Mouse (Mus musculus): Measurements from ENCODE around the gene Tepsin. TPM values are rescaled to one million over a fixed set of nuclear protein-coding genes. Genes with fewer than 3 reads are reported as not detected.
A peak's percentile ranks its signal among the peaks of the same experiment; 100 is the strongest.

Tepsin gene
- polyA plus RNA-seq, 1 experiment from 2014 or later, result 14.2 TPM

DNA sequence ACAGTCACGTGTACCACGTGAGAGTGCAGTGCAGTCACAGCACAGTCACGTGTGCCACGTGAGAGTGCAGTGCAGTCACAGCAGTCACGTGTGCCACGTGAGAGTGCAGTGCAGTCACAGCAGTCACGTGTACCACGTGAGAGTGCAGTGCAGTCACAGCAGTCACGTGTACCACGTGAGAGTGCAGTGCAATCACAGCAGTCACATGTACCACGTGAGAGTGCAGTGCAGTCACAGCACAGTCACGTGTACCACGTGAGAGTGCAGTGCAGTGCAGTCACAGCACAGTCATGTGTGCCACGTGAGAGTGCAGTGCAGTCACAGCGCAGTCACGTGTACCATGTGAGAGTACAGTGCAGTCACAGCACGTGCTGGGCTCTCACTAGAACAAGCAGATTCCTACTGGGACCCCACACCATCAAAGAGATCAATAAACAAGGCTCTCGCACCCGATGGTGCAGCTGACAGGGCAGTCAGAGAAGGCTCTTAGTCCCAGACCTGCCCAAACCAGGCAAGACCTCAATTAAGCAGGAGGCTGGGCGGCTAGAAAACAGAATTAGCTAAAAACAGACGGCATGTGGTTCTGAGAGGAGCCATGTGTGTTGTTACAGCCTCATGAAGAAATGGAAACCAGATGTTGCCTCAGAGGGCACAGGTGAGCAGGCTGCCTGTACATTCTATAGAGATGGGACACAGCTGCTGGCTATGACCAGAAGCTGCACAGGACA, 16.1 kb upstream of the Tepsin start:
- no peak overlapping the region for H3K4me3 ChIP-seq (ENCODE audit: low read depth, low read length)
- DNase-seq (ENCODE audit: low spot score, missing footprints) (peak; percentile 47), ATAC-seq (ENCODE audit: low FRiP score) (no peak)
- no peaks in the 10 kb centered on the region for H3K4me1 ChIP-seq (ENCODE audit: control insufficient read depth, insufficient read depth, low read length)
- peaks cover 2% of the 10 kb centered on the region; the same call in 1 of the 2 replicates for H3K36me3 ChIP-seq (ENCODE audit: control insufficient read depth, insufficient read depth, low read length)
- H3K27me3 ChIP-seq (ENCODE audit: control insufficient read depth, insufficient read depth, low read length), result no peaks in the 10 kb centered on the region
- no peaks in the 10 kb centered on the region for H3K9me3 ChIP-seq (ENCODE audit: control insufficient read depth, low read length)
- WGBS, result 91% methylated on average over 21 of the region's 21 CpGs
- H3K27ac ChIP-seq (ENCODE audit: low read depth, low read length), result no peak overlapping the region
- no peak overlapping the region for H3K4me2 ChIP-seq
- no peak overlapping the region for H3K9ac ChIP-seq (ENCODE audit: low read length)

DNA sequence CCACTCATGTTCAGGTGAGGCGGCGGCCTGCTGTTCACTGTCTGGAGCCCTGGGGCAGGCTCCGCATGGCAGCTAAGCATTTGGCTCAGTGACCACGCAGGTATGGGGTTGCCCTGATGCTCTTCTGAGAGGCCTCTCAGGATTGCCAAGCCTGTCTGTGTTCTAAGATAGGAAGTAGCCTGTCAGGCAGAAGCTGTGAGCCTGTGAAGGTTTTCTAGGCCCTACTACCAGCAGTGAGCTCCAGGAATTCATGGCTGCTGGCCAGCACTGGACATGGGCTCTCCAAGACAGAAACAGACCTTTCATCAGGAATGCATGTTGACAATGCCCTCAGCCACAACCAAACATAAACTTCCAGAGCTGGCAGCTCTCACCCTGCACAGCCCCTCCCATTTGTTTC, 13.6 kb upstream of the Tepsin start:
- 95% methylated on average over 4 of the region's 4 CpGs for WGBS
- Histone ChIP-seq H3K4me2 (no peak overlapping the region), H3K9ac (ENCODE audit: low read length) (no peak overlapping the region), H3K4me1 (ENCODE audit: control insufficient read depth, insufficient read depth, low read length) (no peaks in the 10 kb centered on the region), H3K27me3 (ENCODE audit: control insufficient read depth, insufficient read depth, low read length) (no peaks in the 10 kb centered on the region), H3K4me3 (ENCODE audit: low read depth, low read length) (no peak overlapping the region), H3K36me3 (ENCODE audit: control insufficient read depth, insufficient read depth, low read length) (peaks cover 2% of the 10 kb centered on the region; the same call in 1 of the 2 replicates), H3K27ac (ENCODE audit: low read depth, low read length) (no peak overlapping the region), H3K9me3 (ENCODE audit: control insufficient read depth, low read length) (no peaks in the 10 kb centered on the region)
- DNase-seq (ENCODE audit: low spot score, missing footprints) (peak; percentile 53), ATAC-seq (ENCODE audit: low FRiP score) (no peak)

DNA sequence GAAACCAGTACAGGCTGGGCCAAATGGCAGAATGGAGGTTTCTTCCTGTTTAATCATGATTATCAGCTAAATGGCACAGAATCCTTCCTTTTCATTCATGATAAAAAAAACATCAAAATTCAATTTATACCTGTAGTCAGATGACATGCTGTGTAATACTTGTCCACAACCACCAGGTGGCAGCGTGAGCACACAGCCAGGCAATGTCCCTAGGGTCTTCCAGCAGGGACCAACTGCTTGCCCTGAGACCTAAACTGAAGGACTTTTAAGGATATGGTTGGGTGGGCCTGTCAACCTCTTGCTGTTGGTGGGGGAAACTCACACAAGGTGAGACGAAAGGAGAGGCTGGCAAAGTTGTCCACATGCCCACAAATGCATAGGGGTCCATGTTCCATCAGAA, 12.5 kb upstream of the Tepsin start:
- no peak overlapping the region for H3K9ac ChIP-seq (ENCODE audit: low read length)
- no peak overlapping the region for H3K27ac ChIP-seq (ENCODE audit: low read depth, low read length)
- no peaks in the 10 kb centered on the region for H3K4me1 ChIP-seq (ENCODE audit: control insufficient read depth, insufficient read depth, low read length)
- no peak overlapping the region for H3K4me3 ChIP-seq (ENCODE audit: low read depth, low read length)
- H3K4me2 ChIP-seq, result no peak overlapping the region
- 2% methylated on average over 2 of the region's 2 CpGs for WGBS
- ATAC-seq (ENCODE audit: low FRiP score), result no peak
- no peaks in the 10 kb centered on the region for H3K27me3 ChIP-seq (ENCODE audit: control insufficient read depth, insufficient read depth, low read length)
- peaks cover 2% of the 10 kb centered on the region; the same call in 1 of the 2 replicates for H3K36me3 ChIP-seq (ENCODE audit: control insufficient read depth, insufficient read depth, low read length)
- no peaks in the 10 kb centered on the region for H3K9me3 ChIP-seq (ENCODE audit: control insufficient read depth, low read length)
- DNase-seq (ENCODE audit: low spot score, missing footprints), result peak; percentile 94

GRCm38 (mm10) chr11:120110554-120110953, 12.0 kb upstream of the Tepsin start:
- Histone ChIP-seq H3K36me3 (ENCODE audit: control insufficient read depth, insufficient read depth, low read length) (peaks cover 2% of the 10 kb centered on the region; the same call in 1 of the 2 replicates), H3K9ac (ENCODE audit: low read length) (no peak overlapping the region), H3K9me3 (ENCODE audit: control insufficient read depth, low read length) (no peaks in the 10 kb centered on the region), H3K27me3 (ENCODE audit: control insufficient read depth, insufficient read depth, low read length) (no peaks in the 10 kb centered on the region), H3K27ac (ENCODE audit: low read depth, low read length) (no peak overlapping the region), H3K4me1 (ENCODE audit: control insufficient read depth, insufficient read depth, low read length) (no peaks in the 10 kb centered on the region), H3K4me2 (no peak overlapping the region), H3K4me3 (ENCODE audit: low read depth, low read length) (no peak overlapping the region)
- ATAC-seq (ENCODE audit: low FRiP score) (no peak), DNase-seq (ENCODE audit: low spot score, missing footprints) (no peak)
- 58% methylated on average over 7 of the region's 7 CpGs for WGBS

GRCm38 (mm10) chr11:120109558-120110210, 11.2 kb upstream of the Tepsin start:
- H3K9ac ChIP-seq (ENCODE audit: low read length), result no peak overlapping the region
- no peaks in the 10 kb centered on the region for H3K4me1 ChIP-seq (ENCODE audit: control insufficient read depth, insufficient read depth, low read length)
- H3K4me3 ChIP-seq (ENCODE audit: low read depth, low read length), result no peak overlapping the region
- no peaks in the 10 kb centered on the region for H3K9me3 ChIP-seq (ENCODE audit: control insufficient read depth, low read length)
- no peaks in the 10 kb centered on the region for H3K27me3 ChIP-seq (ENCODE audit: control insufficient read depth, insufficient read depth, low read length)
- DNase-seq (ENCODE audit: low spot score, missing footprints) (peak; percentile 75), ATAC-seq (ENCODE audit: low FRiP score) (no peak)
- H3K4me2 ChIP-seq, result no peak overlapping the region
- 71% methylated on average over 14 of the region's 14 CpGs for WGBS
- no peak overlapping the region for H3K27ac ChIP-seq (ENCODE audit: low read depth, low read length)
- no peaks in the 10 kb centered on the region; the same call in 1 of the 2 replicates for H3K36me3 ChIP-seq (ENCODE audit: control insufficient read depth, insufficient read depth, low read length)

GRCm38 (mm10) chr11:120107796-120108195, 9.3 kb upstream of the Tepsin start:
- H3K27ac ChIP-seq (ENCODE audit: low read depth, low read length), result no peak overlapping the region
- ATAC-seq (ENCODE audit: low FRiP score), result no peak
- H3K9ac ChIP-seq (ENCODE audit: low read length), result no peak overlapping the region
- no peaks in the 10 kb centered on the region for H3K9me3 ChIP-seq (ENCODE audit: control insufficient read depth, low read length)
- no peaks in the 10 kb centered on the region for H3K4me1 ChIP-seq (ENCODE audit: control insufficient read depth, insufficient read depth, low read length)
- 85% methylated on average over 9 of the region's 9 CpGs for WGBS
- H3K4me2 ChIP-seq, result no peak overlapping the region
- H3K36me3 ChIP-seq (ENCODE audit: control insufficient read depth, insufficient read depth, low read length), result peaks cover 2% of the 10 kb centered on the region; the same call in 1 of the 2 replicates
- peak; percentile 33 for DNase-seq (ENCODE audit: low spot score, missing footprints)
- H3K27me3 ChIP-seq (ENCODE audit: control insufficient read depth, insufficient read depth, low read length), result no peaks in the 10 kb centered on the region
- H3K4me3 ChIP-seq (ENCODE audit: low read depth, low read length), result no peak overlapping the region

DNA sequence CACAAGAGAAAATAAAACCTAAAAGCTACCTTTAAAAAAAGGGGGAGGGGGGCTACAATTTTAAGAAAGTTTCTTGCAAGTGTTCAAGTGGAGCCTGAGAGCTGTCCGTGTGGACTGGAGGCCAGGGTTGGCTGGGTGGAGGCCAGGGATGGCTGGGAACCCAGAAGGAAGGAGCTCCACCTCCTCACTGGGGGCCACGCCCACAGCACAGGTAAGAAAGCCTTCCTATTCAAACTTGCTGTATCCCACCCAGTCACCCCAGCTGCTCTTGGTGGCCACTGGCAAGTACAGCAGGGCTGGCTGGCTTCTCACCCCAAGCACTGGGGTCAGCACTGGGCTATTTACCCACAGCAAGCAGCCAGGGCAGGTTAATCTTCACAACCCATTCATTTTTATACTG, 8.5 kb upstream of the Tepsin start:
- Histone ChIP-seq H3K36me3 (ENCODE audit: control insufficient read depth, insufficient read depth, low read length) (peaks cover 2% of the 10 kb centered on the region; the same call in 1 of the 2 replicates), H3K9ac (ENCODE audit: low read length) (no peak overlapping the region)
- 88% methylated on average over 2 of the region's 2 CpGs for WGBS

GRCm38 (mm10) chr11:120103431-120103997, 5.0 kb upstream of the Tepsin start:
- DNase-seq (ENCODE audit: low spot score, missing footprints) (no peak), ATAC-seq (ENCODE audit: low FRiP score) (no peak)
- no peak overlapping the region for H3K4me3 ChIP-seq (ENCODE audit: low read depth, low read length)
- H3K9me3 ChIP-seq (ENCODE audit: control insufficient read depth, low read length), result no peaks in the 10 kb centered on the region
- no peak overlapping the region for H3K27ac ChIP-seq (ENCODE audit: low read depth, low read length)
- peaks cover 9% of the 10 kb centered on the region for H3K4me1 ChIP-seq (ENCODE audit: control insufficient read depth, insufficient read depth, low read length)
- 98% methylated on average over 3 of the region's 3 CpGs for WGBS
- no peaks in the 10 kb centered on the region for H3K27me3 ChIP-seq (ENCODE audit: control insufficient read depth, insufficient read depth, low read length)
- H3K4me2 ChIP-seq, result no peak overlapping the region
- no peak overlapping the region for H3K9ac ChIP-seq (ENCODE audit: low read length)
- peaks cover 2% of the 10 kb centered on the region; the same call in 1 of the 2 replicates for H3K36me3 ChIP-seq (ENCODE audit: control insufficient read depth, insufficient read depth, low read length)

More for the DNA sequence above, 8.5 kb upstream of the Tepsin start:
- Histone ChIP-seq H3K27me3 (ENCODE audit: control insufficient read depth, insufficient read depth, low read length) (no peaks in the 10 kb centered on the region), H3K9me3 (ENCODE audit: control insufficient read depth, low read length) (no peaks in the 10 kb centered on the region), H3K4me3 (ENCODE audit: low read depth, low read length) (no peak overlapping the region), H3K27ac (ENCODE audit: low read depth, low read length) (no peak overlapping the region), H3K4me2 (no peak overlapping the region), H3K4me1 (ENCODE audit: control insufficient read depth, insufficient read depth, low read length) (no peaks in the 10 kb centered on the region)
- DNase-seq (ENCODE audit: low spot score, missing footprints), result peak; percentile 28
- no peak for ATAC-seq (ENCODE audit: low FRiP score)

DNA sequence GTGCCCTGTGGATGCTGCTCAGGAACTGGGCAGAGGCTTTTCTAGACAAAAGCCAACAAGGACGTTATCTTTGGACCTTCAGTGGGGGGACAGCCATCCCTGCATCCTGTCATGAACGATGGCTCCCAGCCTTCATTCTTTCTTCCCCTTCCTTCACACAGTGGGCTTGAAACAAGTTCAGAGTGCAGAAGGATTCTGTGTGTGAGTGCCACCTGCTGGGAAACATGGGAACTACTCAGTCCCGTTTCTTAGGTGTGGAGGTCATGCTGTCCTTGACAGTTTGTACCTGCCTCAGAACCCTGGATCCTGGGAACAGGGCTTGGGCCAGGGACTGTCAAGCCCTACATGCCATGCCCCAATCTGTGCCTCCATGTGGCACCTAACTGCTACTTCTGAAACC, 2.5 kb upstream of the Tepsin start:
- Histone ChIP-seq H3K4me3 (ENCODE audit: low read depth, low read length) (no peak overlapping the region), H3K9me3 (ENCODE audit: control insufficient read depth, low read length) (no peaks in the 10 kb centered on the region), H3K4me1 (ENCODE audit: control insufficient read depth, insufficient read depth, low read length) (peaks cover 17% of the 10 kb centered on the region), H3K36me3 (ENCODE audit: control insufficient read depth, insufficient read depth, low read length) (peaks cover 2% of the 10 kb centered on the region; the same call in 1 of the 2 replicates), H3K9ac (ENCODE audit: low read length) (no peak overlapping the region), H3K4me2 (no peak overlapping the region), H3K27ac (ENCODE audit: low read depth, low read length) (no peak overlapping the region), H3K27me3 (ENCODE audit: control insufficient read depth, insufficient read depth, low read length) (no peaks in the 10 kb centered on the region)
- ATAC-seq (ENCODE audit: low FRiP score) (no peak), DNase-seq (ENCODE audit: low spot score, missing footprints) (peak; percentile 96)
- WGBS, result 2% methylated on average over 3 of the region's 3 CpGs
